Mouse (Mus musculus) C2C12 (cell line): ENCODE measurements around the gene Nfkbib.

Experiments
- CEBPB ChIP-seq: IDR thresholded peaks from one replicate; pipeline ENCODE4 v1.6.1; 2011; ENCODE audit warnings: low read depth, mild to moderate bottlenecking, control low read depth, moderate library complexity
- CTCF ChIP-seq: IDR thresholded peaks from one replicate; pipeline ENCODE4 v1.5.1; 2011; ENCODE audit not compliant: control insufficient read depth, insufficient read depth, insufficient read length
- FOSL1 ChIP-seq: IDR thresholded peaks from one replicate; pipeline ENCODE4 v1.8.0; 2011; ENCODE audit warnings: mild to moderate bottlenecking, low read length; ENCODE audit not compliant: poor library complexity, insufficient read depth, severe bottlenecking
- MAX ChIP-seq: IDR thresholded peaks from one replicate; pipeline ENCODE4 v1.6.1; 2011; ENCODE audit warnings: mild to moderate bottlenecking, control low read depth
- MYOD1 ChIP-seq: IDR thresholded peaks from one replicate; pipeline ENCODE4 v1.6.1; 2011; ENCODE audit warnings: low read depth; ENCODE audit not compliant: control insufficient read depth, insufficient read length
- MYOG ChIP-seq: IDR thresholded peaks from one replicate; pipeline ENCODE4 v1.6.1; 2011; ENCODE audit not compliant: control insufficient read depth, insufficient read length; ENCODE audit errors: extremely low read depth
- USF1 ChIP-seq: IDR thresholded peaks from one replicate; pipeline ENCODE4 v1.6.1; 2011; ENCODE audit warnings: low read depth, mild to moderate bottlenecking, control low read depth, moderate library complexity

DNA sequence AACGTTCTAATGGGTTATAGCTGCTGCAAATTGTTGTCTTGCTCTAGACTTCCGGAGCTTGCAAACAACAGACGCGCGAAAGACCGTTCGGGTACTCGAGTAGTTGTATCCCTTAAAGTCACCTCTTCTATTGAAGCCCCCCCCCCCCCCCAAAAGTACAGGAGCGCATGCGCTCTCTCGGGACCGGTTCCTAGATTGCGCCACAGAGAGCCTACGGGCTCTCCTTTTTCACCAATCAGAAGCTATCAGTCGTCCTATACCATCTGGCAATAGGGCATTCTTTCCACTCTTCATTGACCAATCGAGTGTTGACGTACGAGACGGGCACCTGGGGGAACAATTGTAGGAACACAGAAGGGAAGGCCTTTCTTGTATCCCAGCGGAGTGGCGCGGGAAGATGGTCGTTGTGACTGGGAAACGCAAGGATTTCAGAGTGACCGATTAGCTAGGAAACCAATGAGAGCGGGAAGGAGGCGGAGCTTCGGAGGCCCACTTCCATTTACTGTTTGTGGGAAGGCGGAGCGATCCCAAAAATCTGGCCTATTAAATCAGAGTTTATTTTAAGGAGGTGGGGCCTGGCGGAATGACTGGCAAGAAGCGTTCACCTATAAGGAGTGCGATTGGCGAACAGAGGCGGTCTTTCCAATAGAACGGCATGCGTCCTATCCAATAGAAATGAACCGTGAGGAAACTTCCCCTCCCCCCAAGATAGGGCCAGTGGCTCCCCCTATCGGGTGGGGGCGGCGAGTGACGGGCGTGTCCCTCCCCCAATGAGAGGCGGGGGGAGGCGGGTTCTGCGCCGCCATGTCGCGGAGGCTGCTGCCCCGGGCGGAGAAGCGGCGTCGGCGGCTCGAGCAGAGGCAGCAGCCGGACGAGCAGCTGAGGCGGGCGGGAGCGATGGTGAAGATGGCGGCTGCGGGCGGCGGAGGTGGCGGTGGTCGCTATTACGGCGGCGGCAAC, 43.1 kb upstream of the Nfkbib start:
- TF ChIP-seq CTCF (no peak), USF1 (no peak), FOSL1 (no peak), MYOG (no peak), MAX (no peak), MYOD1 (no peak), CEBPB (peak; percentile 67)
